Mouse (Mus musculus) liver, adult 2 months (tissue): ENCODE results near the gene Mutyh. TPM values are rescaled to one million over a fixed set of nuclear protein-coding genes. Genes with fewer than 3 reads are reported as not detected.

Source experiments
- DNase-seq: peaks from one replicate; pipeline ENCODE4 v3.0.0-alpha.2; 2011; ENCODE audit warnings: low read depth, low spot score; ENCODE audit errors: extremely low read depth
- H3K27ac ChIP-seq: fragments of 200-500 bp; replicated peaks from 2 replicates; pipeline ENCODE4 v1.5.1; 2012; ENCODE audit warnings: low read depth, mild to moderate bottlenecking, control low read depth, inconsistent platforms, low read length; ENCODE audit not compliant: insufficient read depth
- H3K27me3 ChIP-seq: fragments of 200-500 bp; 2 replicates; pipeline ENCODE4 v1.6.1; 2012; ENCODE audit warnings: mild to moderate bottlenecking, moderate library complexity, low read length, inconsistent platforms; ENCODE audit not compliant: control insufficient read depth, insufficient read depth
- H3K36me3 ChIP-seq: fragments of 200-500 bp; 2 replicates; pipeline ENCODE4 v1.6.1; 2012; ENCODE audit warnings: low read length, inconsistent platforms; ENCODE audit not compliant: control insufficient read depth, insufficient read depth
- H3K4me1 ChIP-seq: fragments of 200-500 bp; 2 replicates; pipeline ENCODE4 v1.6.1; 2011; ENCODE audit warnings: low read length; ENCODE audit not compliant: control insufficient read depth, insufficient read depth
- H3K4me3 ChIP-seq: fragments of 200-500 bp; 2 replicates; pipeline ENCODE4 v1.5.1; 2011; ENCODE audit warnings: low read depth, mild to moderate bottlenecking, control low read depth, low read length, moderate library complexity; ENCODE audit not compliant: insufficient read depth
- H3K79me2 ChIP-seq: fragments of 200-500 bp; 2 replicates; pipeline ENCODE4 v1.6.1; 2012; ENCODE audit warnings: inconsistent platforms, mild to moderate bottlenecking, low read length, moderate library complexity; ENCODE audit not compliant: control insufficient read depth, insufficient read depth
- H3K9ac ChIP-seq: fragments of 200-500 bp; 2 replicates; pipeline ENCODE4 v1.6.1; 2012; ENCODE audit warnings: low read depth, mild to moderate bottlenecking, control low read depth, inconsistent platforms, low read length
- CTCF ChIP-seq: fragments of 200-500 bp; IDR thresholded peaks from 2 replicates; pipeline ENCODE4 v1.5.1; 2011; ENCODE audit warnings: low read depth, low read length, control low read depth
- POLR2A ChIP-seq: fragments of 200-500 bp; IDR thresholded peaks from 2 replicates; pipeline ENCODE4 v1.6.1; 2011; ENCODE audit warnings: low read length, control low read depth; ENCODE audit not compliant: insufficient read depth; ENCODE audit errors: extremely low read depth
- WGBS: fragments of 180-500 bp; shearing (Covaris S2); methylation state at CpG from one replicate; pipeline ENCODE4 v1.1.7; 2018; 5-methylcytosine and 5-hydroxymethylcytosine counted together
- polyA plus RNA-seq: library from polyadenylated mRNA; depleted of rRNA; stranded (reverse); fragments of >200 nt; gene quantifications from 2 replicates; pipeline ENCODE4 v1.2.3, GENCODE M21; 2012; rRNA removed
- total RNA-seq: library from RNA; depleted of rRNA; stranded (reverse); fragments of >200 nt; gene quantifications from 2 replicates; pipeline ENCODE4 v1.2.3, GENCODE M21; 2014; rRNA removed

Gene Mutyh
- total RNA-seq (0.28 and 1.5 TPM in 2 replicates), polyA plus RNA-seq (0.29 and 1.2 TPM in 2 replicates)

GRCm38 (mm10) chr4:116807197-116808129 is at the start of gene Mutyh, which contains the start of gene Toe1:
Gene Mutyh (plus strand): TSS chr4:116807723.
Gene Toe1 (minus strand): TSS chr4:116807640.
- peak; percentile 87 for DNase-seq
- H3K4me1 ChIP-seq, result peaks cover 4% of the 10 kb centered on the region; the same call in 1 of the 2 replicates
- TF ChIP-seq POLR2A (0 out of 2 replicates have a peak, but pooled peaks have one; percentile 37), CTCF (no peak)
- H3K36me3 ChIP-seq, result peaks cover 10% of the 10 kb centered on the region; the same call in 1 of the 2 replicates
- peak within 1 kb of the TSS; percentile 67 for H3K4me3 ChIP-seq
- H3K27me3 ChIP-seq, result no peaks in the 10 kb centered on the region
- peak within 1 kb of the TSS; percentile 68 for H3K9ac ChIP-seq
- H3K79me2 ChIP-seq, result no peaks in the 10 kb centered on the region
- under 1% methylated on average over 58 of the region's 58 CpGs for WGBS
- H3K27ac ChIP-seq, result peak within 1 kb of the TSS; percentile 57

GRCm38 (mm10) chr4:116761914-116762313 is 45.6 kb upstream of the Mutyh start:
- Histone ChIP-seq H3K27ac (no peak overlapping the region), H3K79me2 (no peaks in the 10 kb centered on the region; the same call in 1 of the 2 replicates), H3K36me3 (peaks cover 1% of the 10 kb centered on the region; the same call in 1 of the 2 replicates), H3K27me3 (no peaks in the 10 kb centered on the region), H3K4me3 (no peak overlapping the region), H3K9ac (no peak overlapping the region), H3K4me1 (no peaks in the 10 kb centered on the region)
- no peak for DNase-seq
- 84% methylated on average over 2 of the region's 2 CpGs for WGBS
- no peak for TF ChIP-seq CTCF
- TF ChIP-seq POLR2A, result no peak

GRCm38 (mm10) chr4:116764001-116764400 is 43.5 kb upstream of the Mutyh start:
- WGBS, result 93% methylated on average over 5 of the region's 5 CpGs
- Histone ChIP-seq H3K36me3 (peaks cover 1% of the 10 kb centered on the region; the same call in 1 of the 2 replicates), H3K4me3 (no peak overlapping the region), H3K27ac (no peak overlapping the region), H3K9ac (no peak overlapping the region), H3K79me2 (no peaks in the 10 kb centered on the region; the same call in 1 of the 2 replicates), H3K4me1 (no peaks in the 10 kb centered on the region), H3K27me3 (no peaks in the 10 kb centered on the region)
- DNase-seq, result no peak
- TF ChIP-seq CTCF, result no peak
- no peak for TF ChIP-seq POLR2A

- WGBS, result 91% methylated on average over 5 of the region's 5 CpGs
- TF ChIP-seq CTCF (no peak), POLR2A (no peak)
- Histone ChIP-seq H3K4me3 (no peak overlapping the region), H3K79me2 (no peaks in the 10 kb centered on the region), H3K36me3 (peaks cover 8% of the 10 kb centered on the region; the same call in 1 of the 2 replicates), H3K9ac (no peak overlapping the region), H3K27me3 (no peaks in the 10 kb centered on the region), H3K4me1 (no peaks in the 10 kb centered on the region), H3K27ac (no peak overlapping the region)
- DNase-seq, result no peak
Observed at GRCm38 (mm10) chr4:116768510-116768909, 39.0 kb upstream of the Mutyh start.

- no peak for TF ChIP-seq CTCF
- TF ChIP-seq POLR2A, result no peak
- Histone ChIP-seq H3K27ac (no peak overlapping the region), H3K4me3 (no peak overlapping the region), H3K9ac (no peak overlapping the region), H3K36me3 (peaks cover 8% of the 10 kb centered on the region; the same call in 1 of the 2 replicates), H3K79me2 (no peaks in the 10 kb centered on the region), H3K27me3 (no peaks in the 10 kb centered on the region), H3K4me1 (no peaks in the 10 kb centered on the region)
- DNase-seq, result no peak
Observed at GRCm38 (mm10) chr4:116769060-116769459, 38.5 kb upstream of the Mutyh start.
